Mouse (Mus musculus) neural tube, embryonic 10.5 days (tissue): ENCODE measurements at regions not wholly inside any gene's neighbourhood (a gene's known extent, or its start where the extent isn't known, plus 50 kb on each side); places are given as distances from the start of the nearest gene placed in this dataset.
A peak's percentile ranks its signal among the peaks of the same experiment; 100 is the strongest.

Experiments used
- DNase-seq: peaks from one replicate; pipeline ENCODE4 v3.0.0-alpha.2; 2017; ENCODE audit warnings: low spot score; ENCODE audit errors: extremely low spot score

DNA sequence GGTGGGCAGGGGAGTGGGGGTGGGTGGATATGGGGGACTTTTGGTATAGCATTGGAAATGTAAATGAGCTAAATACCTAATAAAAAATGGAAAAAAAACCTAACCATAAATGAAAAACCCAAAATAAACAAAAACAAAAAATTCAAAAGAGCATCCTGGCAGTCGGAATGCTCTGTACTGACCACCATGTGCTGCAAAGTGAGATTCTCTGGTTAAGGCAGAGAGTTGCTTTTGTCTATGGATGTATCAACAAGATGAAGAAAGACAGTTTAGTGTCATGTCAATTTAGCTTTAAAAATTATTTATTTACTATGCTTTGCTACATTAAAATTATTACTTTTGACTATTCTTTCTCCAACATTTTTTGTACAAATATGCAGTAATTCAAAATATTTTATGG is 88.5 kb downstream of the E330014E10Rik start:
- DNase-seq, result no peak

DNA sequence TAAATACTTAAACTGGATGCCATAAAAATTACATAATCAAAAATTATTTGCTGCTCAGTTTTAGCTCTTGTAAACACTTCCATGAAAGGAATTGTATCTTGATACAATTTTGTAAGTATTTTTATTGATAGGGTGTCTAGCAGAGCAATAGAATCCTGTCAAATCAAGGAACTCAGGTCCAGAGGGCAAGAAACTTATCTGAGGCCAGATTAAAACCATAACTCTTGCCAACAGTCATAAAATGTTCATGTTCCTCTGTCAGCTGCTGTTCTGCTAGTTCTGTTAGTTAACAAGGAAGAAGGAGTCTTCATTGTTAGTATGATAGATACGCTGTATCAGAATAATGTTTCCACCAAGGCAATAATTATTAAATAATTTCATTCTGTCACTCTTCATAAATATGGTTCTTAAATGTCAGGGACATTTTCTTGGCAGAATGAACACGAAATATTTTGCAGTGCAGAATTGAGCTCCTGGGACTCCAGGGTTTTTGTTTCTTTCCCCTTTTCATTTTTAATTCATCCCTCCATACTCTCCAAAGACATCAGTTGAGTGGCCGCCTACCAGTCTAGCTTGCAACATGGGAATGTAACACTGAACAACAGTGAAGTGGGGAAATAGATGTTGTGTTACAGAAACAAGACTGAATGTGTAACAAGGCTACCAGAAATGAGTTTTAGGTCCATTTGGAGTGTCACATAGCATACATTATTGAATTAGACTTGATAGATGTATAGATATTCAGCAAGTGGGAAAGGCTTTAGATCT is 89.1 kb downstream of the E330014E10Rik start:
- DNase-seq, result no peak

DNA sequence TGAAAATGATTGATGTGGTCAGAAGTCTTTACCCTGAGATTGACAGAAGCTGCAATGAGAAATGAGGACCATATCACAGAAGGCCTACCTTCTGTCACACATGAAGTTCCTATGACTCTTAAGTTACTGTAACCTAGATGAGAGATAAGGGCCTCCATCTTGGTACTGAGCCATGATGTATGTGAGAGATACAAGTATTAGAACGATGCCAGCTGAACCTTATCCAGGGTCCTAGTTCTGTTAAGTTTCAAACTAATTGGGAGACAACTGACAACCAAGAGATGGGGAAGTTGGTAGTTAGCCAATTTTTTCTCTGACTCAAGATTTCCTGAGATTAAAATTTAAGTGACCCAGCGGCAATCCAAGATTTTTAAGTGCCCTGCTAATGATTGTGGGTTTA is 89.7 kb downstream of the E330014E10Rik start:
- DNase-seq, result no peak

DNA sequence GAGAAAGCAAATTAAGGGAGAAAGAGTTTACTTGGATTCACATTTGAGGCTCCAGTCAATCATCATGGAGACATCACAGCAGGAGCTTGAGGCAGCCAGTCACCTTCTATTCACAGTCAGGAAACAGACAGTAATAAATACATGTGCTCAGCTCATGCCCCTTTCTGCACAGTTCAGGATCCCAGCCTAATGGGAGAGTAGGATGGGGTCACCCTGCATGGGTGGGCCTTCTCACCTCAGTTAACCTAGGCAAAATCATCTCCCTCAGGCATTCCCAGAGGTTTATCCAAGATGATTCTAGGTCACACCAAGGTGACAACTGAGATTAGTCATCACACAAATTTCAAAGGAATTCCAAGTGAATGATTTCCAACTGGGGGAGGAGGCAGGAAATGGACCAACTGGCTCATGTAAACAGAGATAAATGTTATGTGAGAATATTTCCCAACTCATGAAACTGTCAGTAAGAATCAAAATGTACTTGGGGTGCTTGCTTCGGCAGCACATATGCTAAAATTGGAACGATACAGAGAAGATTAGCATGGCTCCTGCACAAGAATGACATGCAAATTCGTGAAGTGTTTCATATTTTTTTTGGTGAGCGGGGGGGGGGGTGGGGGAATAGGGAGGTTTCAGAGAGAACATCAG is 89.8 kb upstream of the Cxcl13 start:
- DNase-seq, result no peak

DNA sequence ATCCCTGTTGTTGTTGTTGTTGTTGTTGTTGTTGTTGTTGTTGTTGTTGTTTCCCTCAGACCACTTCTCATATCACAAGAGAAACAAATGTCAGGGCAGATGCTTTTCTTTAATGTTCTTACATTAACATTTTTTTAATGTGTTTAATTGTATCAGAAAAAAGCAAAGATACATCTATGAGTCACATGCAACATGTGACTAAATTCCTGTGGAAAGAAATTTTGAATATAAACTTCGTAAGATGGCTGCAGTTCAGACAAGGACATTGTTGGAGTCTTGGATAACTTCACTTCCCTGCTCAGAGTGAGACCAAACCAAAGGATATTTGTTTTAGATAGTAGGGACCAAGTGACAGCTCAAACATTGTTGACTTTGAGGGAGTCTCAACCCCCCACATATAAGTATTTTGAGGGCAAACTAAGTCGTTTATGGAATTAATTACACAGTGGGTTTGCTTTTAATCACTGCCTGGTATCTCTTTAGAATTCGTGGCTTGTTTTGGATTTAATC is 86.4 kb upstream of the Cxcl13 start:
- DNase-seq, result no peak

DNA sequence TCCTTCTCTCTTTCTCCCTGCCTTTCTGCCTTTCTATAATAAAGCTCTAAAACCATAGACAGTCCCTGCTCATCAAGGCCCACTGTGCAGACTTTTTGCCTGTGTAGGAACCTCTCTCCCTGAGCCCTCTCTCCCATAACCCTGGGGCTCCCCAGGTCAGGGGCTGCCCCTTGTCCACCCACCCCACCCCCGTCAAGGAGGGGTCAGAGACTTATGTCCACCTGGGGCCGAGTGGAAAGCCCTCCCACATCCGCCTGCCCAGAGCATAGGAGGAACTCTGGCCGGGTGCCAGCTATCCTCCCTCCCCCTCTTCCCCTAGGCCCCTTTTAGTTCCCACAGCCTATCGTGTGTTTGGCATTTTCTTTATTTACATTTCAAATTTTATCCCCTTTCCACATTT is 81.8 kb upstream of the Cxcl13 start:
- DNase-seq, result no peak

DNA sequence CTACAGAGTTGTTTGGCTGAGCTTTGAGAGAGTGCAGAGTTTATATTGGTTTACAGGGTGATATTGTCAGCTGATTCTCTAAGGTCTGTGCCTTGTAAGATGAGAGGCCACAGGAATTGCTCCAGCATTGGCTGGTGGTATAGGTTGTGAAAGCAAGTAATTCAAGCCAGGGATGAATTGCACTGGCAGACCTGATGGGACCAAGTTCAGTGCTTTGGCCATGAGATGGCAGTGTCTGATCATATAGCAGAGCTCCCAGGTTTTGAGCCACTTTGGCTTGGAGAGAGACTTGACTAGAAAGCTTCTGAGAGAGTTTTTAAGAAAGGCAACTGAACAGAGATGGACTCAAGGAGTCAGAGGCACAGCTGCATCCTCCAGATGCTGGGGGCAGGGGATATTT is 75.8 kb upstream of the Cxcl13 start:
- DNase-seq, result peak; percentile 22
